ENCODE assay signal across 8 mouse cellular contexts in the genomic region with DNA sequence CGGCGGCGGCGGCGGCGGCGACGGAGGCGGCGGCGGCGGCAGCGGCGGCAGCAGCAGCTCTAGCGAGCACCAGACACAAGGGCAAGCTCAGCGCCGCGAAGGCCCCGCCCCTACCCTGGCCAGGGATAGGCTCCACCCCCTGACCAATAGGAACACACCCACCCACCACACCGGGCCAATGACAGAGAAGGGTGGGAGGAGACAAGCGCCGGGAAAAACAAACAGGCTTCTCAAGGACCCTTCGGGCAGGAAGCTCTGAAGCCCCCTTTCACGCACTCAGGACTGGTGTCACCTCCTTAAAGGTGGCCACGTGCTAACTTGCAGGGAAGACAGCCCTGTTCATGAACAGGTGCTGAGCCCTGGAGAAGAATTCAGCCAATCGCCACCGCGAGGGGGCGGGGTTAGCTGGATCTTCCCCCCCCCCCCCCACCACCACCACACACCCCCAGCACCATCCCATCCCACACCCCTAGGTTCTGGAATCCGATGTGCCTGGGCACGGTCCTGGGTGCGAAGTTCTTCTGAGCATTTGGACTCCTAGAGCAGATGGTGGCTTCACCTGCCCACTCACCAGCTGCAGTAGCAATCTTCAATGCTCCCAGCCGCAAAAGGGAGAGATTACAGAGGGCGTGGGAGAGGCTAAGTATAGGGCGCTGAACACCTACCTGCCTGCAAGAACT. TPM values are rescaled to one million over a fixed set of nuclear protein-coding genes. Genes with fewer than 3 reads are reported as not detected.
DNase-seq lines count a peak whose midpoint lies in the region; ATAC-seq and TF ChIP-seq lines count a peak whose summit lies in the region.

Gene Cadm2, minus strand, starts transcription at position 83 of the 680 bp plus-strand sequence.

- H3K79me2 ChIP-seq in liver, adult 2 months (ENCODE audit: control insufficient read depth, insufficient read depth, low read length), result no peaks in the 10 kb centered on the region

- H3K27ac ChIP-seq in forebrain, embryonic 10.5 days, result peak within 1 kb of the TSS; percentile 78
- H3K27ac ChIP-seq in heart, embryonic 13.5 days (replicated peaks), result no peak within 1 kb of the TSS
- H3K27ac ChIP-seq in kidney, embryonic 16.5 days (ENCODE audit: low read length), result no peak within 1 kb of the TSS
- no peak within 1 kb of the TSS for H3K27ac ChIP-seq in liver, adult 2 months (replicated peaks; ENCODE audit: insufficient read depth, low read depth, low read length)
- no peak within 1 kb of the TSS for H3K27ac ChIP-seq in stomach, embryonic 14.5 days (ENCODE audit: low read length)

- H3K4me2 ChIP-seq in heart, embryonic 13.5 days, result peak within 1 kb of the TSS; percentile 99
- H3K4me2 ChIP-seq in kidney, embryonic 16.5 days (replicated peaks; ENCODE audit: low read depth, low read length), result peak within 1 kb of the TSS; percentile 86
- H3K4me2 ChIP-seq in stomach, embryonic 14.5 days (replicated peaks; ENCODE audit: low read depth, low read length), result peak within 1 kb of the TSS; percentile 76

- 1% methylated on average over 35 of the region's 35 CpGs for WGBS in forebrain, embryonic 10.5 days
- 1% methylated on average over 23 of the region's 35 CpGs for WGBS in heart, embryonic 13.5 days
- 3% methylated on average over 17 of the region's 35 CpGs for WGBS in kidney, embryonic 16.5 days
- 2% methylated on average over 25 of the region's 35 CpGs for WGBS in liver, adult 2 months
- WGBS in stomach, embryonic 14.5 days, result 1% methylated on average over 21 of the region's 35 CpGs

- no peak for TF ChIP-seq CTCF in liver, adult 2 months (IDR thresholded peaks at IDR 0.05; ENCODE audit: low read depth, low read length)

- H3K4me3 ChIP-seq in forebrain, embryonic 10.5 days, result peak within 1 kb of the TSS; percentile 81
- peak within 1 kb of the TSS; percentile 71 for H3K4me3 ChIP-seq in heart, embryonic 13.5 days
- H3K4me3 ChIP-seq in kidney, embryonic 16.5 days (ENCODE audit: low read length), result peak within 1 kb of the TSS; percentile 50
- H3K4me3 ChIP-seq in liver, adult 2 months (ENCODE audit: insufficient read depth, low read depth, low read length), result peak within 1 kb of the TSS; percentile 58
- H3K4me3 ChIP-seq in stomach, embryonic 14.5 days (ENCODE audit: low read depth, low read length), result peak within 1 kb of the TSS; percentile 60

- peak; percentile 56 for DNase-seq in CD4-positive, CD25-positive, alpha-beta regulatory T cell, adult 2 months (ENCODE audit: low read depth, low spot score)
- peak; percentile 62 for DNase-seq in c-Kit-positive CD71-positive TER-119-negative erythroid progenitor cells, embryonic 14.5 days (ENCODE audit: low read depth)
- peak; percentile 93 for DNase-seq in forebrain, embryonic 10.5 days (ENCODE audit: extremely low spot score, low spot score)
- DNase-seq in liver, adult 2 months (ENCODE audit: extremely low read depth, low read depth, low spot score), result peak; percentile 73
- DNase-seq in naive thymus-derived CD4-positive, alpha-beta T cell, adult 2 months (ENCODE audit: low read depth), result peak; percentile 34

- peak; percentile 99 for ATAC-seq in heart, embryonic 13.5 days (ENCODE audit: extremely low read depth, insufficient number of reproducible peaks, low FRiP score, low TSS enrichment)
- peak; percentile 100 for ATAC-seq in kidney, embryonic 16.5 days (ENCODE audit: low FRiP score, low TSS enrichment)
- peak; percentile 100 for ATAC-seq in stomach, embryonic 14.5 days (ENCODE audit: insufficient number of reproducible peaks, insufficient read depth, low FRiP score, low read depth)

- H3K36me3 ChIP-seq in forebrain, embryonic 10.5 days (replicated peaks), result no peaks in the 10 kb centered on the region
- no peaks in the 10 kb centered on the region for H3K36me3 ChIP-seq in heart, embryonic 13.5 days
- no peaks in the 10 kb centered on the region for H3K36me3 ChIP-seq in kidney, embryonic 16.5 days (ENCODE audit: insufficient read depth, low read length)
- no peaks in the 10 kb centered on the region for H3K36me3 ChIP-seq in liver, adult 2 months (ENCODE audit: control insufficient read depth, insufficient read depth, low read length)
- no peaks in the 10 kb centered on the region for H3K36me3 ChIP-seq in stomach, embryonic 14.5 days (ENCODE audit: control insufficient read depth, insufficient read depth, low read length)

- peaks cover 36% of the 10 kb centered on the region for H3K27me3 ChIP-seq in forebrain, embryonic 10.5 days (ENCODE audit: poor library complexity, severe bottlenecking)
- peaks cover 39% of the 10 kb centered on the region for H3K27me3 ChIP-seq in heart, embryonic 13.5 days (replicated peaks)
- H3K27me3 ChIP-seq in kidney, embryonic 16.5 days (ENCODE audit: insufficient read depth, low read length), result peaks cover 29% of the 10 kb centered on the region
- peaks cover 15% of the 10 kb centered on the region for H3K27me3 ChIP-seq in liver, adult 2 months (ENCODE audit: control insufficient read depth, insufficient read depth, low read length)
- H3K27me3 ChIP-seq in stomach, embryonic 14.5 days (ENCODE audit: control insufficient read depth, insufficient read depth, low read length), result 0 out of 2 replicates have a peak, but pooled peaks cover 2% of the 10 kb centered on the region

- peaks cover 8% of the 10 kb centered on the region; the same call in 1 of the 2 replicates for H3K9me3 ChIP-seq in forebrain, embryonic 10.5 days
- no peaks in the 10 kb centered on the region for H3K9me3 ChIP-seq in heart, embryonic 13.5 days
- 0 out of 2 replicates have a peak, but pooled peaks cover 4% of the 10 kb centered on the region for H3K9me3 ChIP-seq in kidney, embryonic 16.5 days (ENCODE audit: low read length)
- no peaks in the 10 kb centered on the region for H3K9me3 ChIP-seq in stomach, embryonic 14.5 days (ENCODE audit: control insufficient read depth, low read depth, low read length)

- no peak for TF ChIP-seq POLR2A in liver, adult 2 months (IDR thresholded peaks at IDR 0.05; ENCODE audit: extremely low read depth, insufficient read depth, low read length)

- H3K9ac ChIP-seq in heart, embryonic 13.5 days, result peak within 1 kb of the TSS; percentile 79
- H3K9ac ChIP-seq in kidney, embryonic 16.5 days (replicated peaks; ENCODE audit: low read length), result peak within 1 kb of the TSS; percentile 48
- peak within 1 kb of the TSS; percentile 36; the same call in 1 of the 2 replicates for H3K9ac ChIP-seq in liver, adult 2 months (ENCODE audit: low read depth, low read length)
- H3K9ac ChIP-seq in stomach, embryonic 14.5 days (replicated peaks; ENCODE audit: low read depth, low read length), result peak within 1 kb of the TSS; percentile 6; the same call in 1 of the 2 replicates

- H3K4me1 ChIP-seq in forebrain, embryonic 10.5 days, result peaks cover 18% of the 10 kb centered on the region
- 0 out of 2 replicates have a peak, but pooled peaks cover 11% of the 10 kb centered on the region for H3K4me1 ChIP-seq in heart, embryonic 13.5 days
- H3K4me1 ChIP-seq in kidney, embryonic 16.5 days (ENCODE audit: insufficient read depth, low read length), result peaks cover 8% of the 10 kb centered on the region
- no peaks in the 10 kb centered on the region; the same call in 1 of the 2 replicates for H3K4me1 ChIP-seq in liver, adult 2 months (ENCODE audit: control insufficient read depth, insufficient read depth, low read length)
- no peaks in the 10 kb centered on the region for H3K4me1 ChIP-seq in stomach, embryonic 14.5 days (ENCODE audit: control insufficient read depth, insufficient read depth, low read length)

RNA-seq across cellular contexts. Expression of gene Cadm2, which starts in this region (rescaled TPM):
- 1.6 and 2.9 TPM in 2 replicates for polyA plus RNA-seq in forebrain, embryonic 10.5 days (2016; fragmentation: Nextera tagmentation; extraction: Ambion mirVana)
- 0.20 and 0.25 TPM in 2 replicates for polyA plus RNA-seq in heart, embryonic 13.5 days (2015; fragmentation: Nextera tagmentation; extraction: Ambion mirVana)
- 0.04 TPM in 1 of 2 replicates, not detected in the other for polyA plus RNA-seq in kidney, embryonic 16.5 days (2015; fragmentation: Nextera tagmentation; extraction: Ambion mirVana)
- under 0.01 and 0.07 TPM in 2 replicates for total RNA-seq in liver, adult 2 months (2014; rRNA removed)
- 0.02 and 0.31 TPM in 2 replicates for polyA plus RNA-seq in liver, adult 2 months (2012; rRNA removed)
- 4.6 and 5.3 TPM in 2 replicates for polyA plus RNA-seq in stomach, embryonic 14.5 days (2014; fragmentation: Nextera tagmentation; extraction: Ambion mirVana)

Comparison
In these comparisons a context has a peak if more than half of its experiments do, and no peak if none do; other contexts are left out.
1. Peak in ATAC-seq, H3K4me3 ChIP-seq, H3K9ac ChIP-seq and H3K4me2 ChIP-seq in heart, embryonic 13.5 days; RNA of the gene not detected or under 1 TPM.
2. Peak in ATAC-seq, H3K4me3 ChIP-seq, H3K9ac ChIP-seq and H3K4me2 ChIP-seq in kidney, embryonic 16.5 days; RNA of the gene not detected or under 1 TPM.
3. Peak in DNase-seq, H3K4me3 ChIP-seq and H3K9ac ChIP-seq in liver, adult 2 months; RNA of the gene not detected or under 1 TPM.
4. DNase-seq: peak in every context shown above with its lines; median percentile 93 in forebrain, embryonic 10.5 days; 73 in liver, adult 2 months; 62 in c-Kit-positive CD71-positive TER-119-negative erythroid progenitor cells, embryonic 14.5 days; 56 in CD4-positive, CD25-positive, alpha-beta regulatory T cell, adult 2 months; 34 in naive thymus-derived CD4-positive, alpha-beta T cell, adult 2 months.
5. H3K9ac ChIP-seq: peak in every context shown above with its lines; median percentile 79 in heart, embryonic 13.5 days; 48 in kidney, embryonic 16.5 days; 36 in liver, adult 2 months; 6 in stomach, embryonic 14.5 days.